Mouse (Mus musculus) c-Kit-positive CD71-negative TER-119-negative erythroid progenitor cells, embryonic 14.5 days (primary cell): ENCODE results near the gene Enox1.

Experiments used
- DNase-seq: peaks from one replicate; pipeline ENCODE4 v3.0.0-alpha.2; 2013; ENCODE audit warnings: low read depth

Enox1 gene

DNA sequence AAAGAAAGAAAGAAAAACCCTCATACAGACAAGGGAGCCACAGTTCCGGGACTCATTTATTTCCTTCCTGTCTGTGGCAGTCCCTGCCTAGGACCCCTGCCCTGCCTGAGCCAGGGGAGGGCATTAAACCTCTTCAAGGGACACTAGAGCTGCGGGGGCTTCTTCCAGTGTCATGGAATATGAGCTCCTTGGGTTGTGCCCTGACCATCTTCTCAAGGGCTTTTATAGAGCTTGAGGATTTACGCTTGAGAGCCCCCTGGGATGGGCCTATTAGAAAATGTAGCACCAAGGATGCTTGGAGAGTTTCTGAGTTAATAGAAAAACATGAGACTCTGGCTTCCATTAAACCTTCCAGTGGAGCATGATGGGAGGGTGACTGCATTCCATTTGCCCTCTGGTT is 39.7 kb downstream of the Enox1 start:
- no peak for DNase-seq

DNA sequence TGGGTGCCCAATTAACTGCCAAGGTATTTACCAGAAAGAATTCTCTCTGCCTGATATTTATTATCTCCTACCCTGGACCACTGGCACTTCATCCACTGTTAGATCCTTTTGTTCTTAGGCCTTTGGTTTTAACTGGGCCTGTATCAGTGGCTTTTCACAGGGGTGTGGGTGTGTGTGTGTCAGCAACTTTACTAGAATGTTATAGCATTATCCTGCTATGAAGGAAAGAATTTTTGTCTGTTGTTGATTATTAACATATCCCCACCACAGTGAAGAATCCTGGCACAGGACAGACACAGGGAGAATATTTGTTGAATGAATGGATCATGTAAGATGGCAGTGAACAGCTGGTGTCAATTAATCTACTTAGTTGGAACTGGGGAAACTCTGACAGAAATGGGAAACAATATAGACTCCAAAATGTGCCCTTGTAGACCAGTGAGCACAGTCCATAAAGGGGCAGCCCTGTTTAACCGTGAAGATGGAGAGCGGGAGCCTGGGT is 40.9 kb downstream of the Enox1 start:
- no peak for DNase-seq

DNA sequence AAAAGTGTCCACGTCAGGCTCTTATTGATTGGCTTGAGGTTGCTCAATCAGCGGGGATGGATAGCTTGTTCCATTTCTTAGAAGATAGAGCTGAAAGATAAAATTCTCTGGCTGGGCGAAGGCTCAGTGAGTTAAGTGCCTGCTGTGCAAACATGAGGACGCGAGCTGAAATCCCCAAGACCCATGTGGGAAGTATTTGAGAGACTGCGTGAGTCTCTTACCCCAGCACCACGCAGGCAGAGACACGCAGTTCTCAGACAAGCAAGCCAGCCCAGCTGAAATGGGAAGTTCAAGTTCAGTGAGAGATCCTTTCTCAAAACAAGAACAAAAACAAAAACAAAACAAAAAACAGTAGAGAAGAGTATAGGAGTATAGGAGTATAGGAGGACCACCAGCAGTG is 54.3 kb downstream of the Enox1 start:
- no peak for DNase-seq

- DNase-seq: no peak
Measured at GRCm38 (mm10) chr14:77213210-77213609, 56.6 kb downstream of the Enox1 start.

GRCm38 (mm10) chr14:77214848-77215247 is 58.3 kb downstream of the Enox1 start:
- DNase-seq: no peak

GRCm38 (mm10) chr14:77225346-77225745 is 68.8 kb downstream of the Enox1 start:
- no peak for DNase-seq

GRCm38 (mm10) chr14:77238811-77239210 is 82.2 kb downstream of the Enox1 start:
- no peak for DNase-seq

DNA sequence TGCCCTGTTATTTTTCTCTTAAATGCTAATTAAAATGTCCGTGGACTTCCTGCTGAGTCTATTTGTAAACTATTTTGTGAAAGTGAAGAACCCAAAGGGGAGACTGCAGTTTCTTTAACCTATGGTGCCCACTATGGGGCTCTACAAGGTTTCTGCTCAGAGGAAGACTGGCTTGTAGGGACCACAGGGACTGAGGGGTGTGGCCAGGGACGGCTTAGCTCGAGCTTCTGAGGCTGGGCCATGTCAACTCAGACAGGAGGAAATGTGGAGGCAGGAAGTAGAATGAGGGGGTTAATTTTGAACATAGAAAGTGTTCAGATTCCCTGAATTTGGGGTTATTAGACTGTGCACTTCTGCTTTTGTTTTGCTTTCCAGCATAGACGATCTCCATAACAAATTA is 82.8 kb downstream of the Enox1 start:
- no peak for DNase-seq

DNA sequence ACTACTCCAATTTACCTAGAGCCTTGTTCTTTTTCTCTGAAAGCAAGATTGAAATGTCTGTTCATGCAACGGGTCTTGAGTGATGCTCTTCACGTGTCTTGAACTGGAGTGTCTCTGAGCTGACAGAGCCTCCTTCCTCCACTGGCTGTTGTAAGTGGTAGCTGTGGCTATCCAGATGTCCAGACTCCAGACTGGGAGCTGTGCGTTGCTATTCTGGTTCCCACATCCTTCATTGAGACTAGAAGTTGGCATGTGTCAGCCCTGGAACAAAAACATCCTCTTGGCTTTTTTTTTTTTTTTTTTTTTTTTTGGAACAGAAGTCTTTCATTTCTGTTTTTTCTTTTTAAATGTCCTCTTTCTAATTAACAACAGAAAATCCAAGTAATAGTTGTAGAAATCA is 90.4 kb downstream of the Enox1 start:
- no peak for DNase-seq

GRCm38 (mm10) chr14:77248426-77248825 is 91.9 kb downstream of the Enox1 start:
- no peak for DNase-seq

- DNase-seq: no peak
Measured at GRCm38 (mm10) chr14:77248946-77249345, 92.4 kb downstream of the Enox1 start.

- DNase-seq: no peak
Measured at GRCm38 (mm10) chr14:77250652-77251238, 94.2 kb downstream of the Enox1 start.

GRCm38 (mm10) chr14:77255201-77255600 is 98.6 kb downstream of the Enox1 start:
- no peak for DNase-seq

DNA sequence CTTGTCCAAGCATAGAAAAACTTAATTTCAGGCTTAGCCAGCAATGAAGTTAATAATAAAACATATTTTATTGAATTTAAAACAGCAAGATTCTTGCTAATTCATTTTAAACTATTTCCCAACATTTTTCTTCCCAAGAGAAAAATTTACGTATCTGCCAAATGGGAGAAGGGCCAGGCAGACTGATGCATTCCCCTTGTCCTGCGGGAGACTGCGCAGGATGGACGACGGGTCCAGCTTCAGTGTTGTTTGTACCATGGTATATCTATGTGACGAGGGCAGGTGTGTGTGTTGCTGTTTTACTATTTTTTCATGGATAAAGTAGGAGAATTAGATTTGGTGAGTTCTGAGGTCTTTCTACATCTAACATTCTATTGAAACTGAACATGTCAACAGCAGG is 99.1 kb downstream of the Enox1 start:
- no peak for DNase-seq

- DNase-seq: no peak
Measured at GRCm38 (mm10) chr14:77256943-77257342, 100.4 kb downstream of the Enox1 start.

DNA sequence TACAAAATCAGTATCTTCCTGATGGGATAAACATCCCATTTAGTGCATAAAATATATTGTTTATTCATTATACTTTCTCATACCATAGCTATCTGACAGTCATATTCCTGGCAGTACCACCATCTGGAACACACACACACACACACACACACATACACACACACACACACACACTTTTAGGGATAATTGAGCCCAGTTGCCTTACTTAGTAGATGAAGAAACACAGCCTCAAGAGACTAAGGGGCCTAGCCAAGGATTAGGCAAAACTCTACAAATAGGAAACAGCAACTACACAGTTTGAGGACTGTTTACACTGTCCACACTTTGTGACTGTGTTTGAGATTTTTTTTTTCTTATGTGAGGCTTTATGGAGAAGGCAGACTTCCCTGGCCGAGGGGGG is 100.9 kb downstream of the Enox1 start:
- DNase-seq: no peak

GRCm38 (mm10) chr14:77258186-77258585 is 101.6 kb downstream of the Enox1 start:
- no peak for DNase-seq

GRCm38 (mm10) chr14:77259686-77260085 is 103.1 kb downstream of the Enox1 start:
- no peak for DNase-seq

GRCm38 (mm10) chr14:77260107-77260506 is 103.5 kb downstream of the Enox1 start:
- DNase-seq: no peak

DNA sequence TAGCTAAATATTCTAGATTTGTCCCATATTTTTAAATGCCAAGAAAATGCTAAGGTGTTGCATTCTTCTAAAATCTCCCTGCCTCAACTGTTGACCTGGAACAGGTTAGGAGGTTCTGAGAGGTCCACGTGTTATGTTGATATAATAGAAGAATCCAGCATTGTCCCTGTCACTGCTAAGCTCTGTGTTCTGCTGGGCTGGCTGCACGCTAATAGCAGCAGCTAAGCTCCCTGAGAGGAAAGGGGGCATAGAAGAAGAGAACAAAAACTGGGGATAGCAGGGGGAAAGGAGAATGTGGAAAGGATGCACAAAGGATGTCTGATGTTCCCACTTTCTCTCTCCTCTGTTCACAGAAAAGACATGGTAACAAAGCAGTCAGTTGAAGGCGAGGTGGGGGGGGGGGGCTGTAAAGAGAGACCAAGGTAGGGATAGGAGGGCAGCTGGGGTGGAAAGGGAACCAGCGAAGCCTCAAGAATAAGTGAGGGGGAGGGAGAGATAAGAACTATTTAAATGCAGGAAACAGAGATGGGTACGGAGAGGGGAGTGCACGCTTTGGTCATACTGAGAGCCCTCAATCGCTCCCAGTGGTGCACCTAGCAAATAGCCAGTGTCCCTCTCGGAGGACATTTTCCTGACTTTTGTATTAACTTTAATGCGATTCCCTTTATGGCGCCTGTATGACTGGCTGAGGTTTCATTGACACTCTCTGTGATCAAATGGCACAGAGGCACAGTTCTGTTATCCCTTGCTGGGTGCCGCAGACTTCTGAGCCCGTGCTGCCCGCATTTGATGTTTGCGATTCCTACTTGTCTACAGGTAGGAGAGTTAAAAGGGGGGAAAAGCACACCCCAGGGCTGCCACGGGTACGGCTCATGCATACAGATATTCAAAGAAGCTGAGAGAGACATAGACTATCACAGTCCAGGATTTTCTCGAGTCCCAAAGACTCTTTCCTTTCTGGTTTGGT is 110.5 kb downstream of the Enox1 start:
- no peak for DNase-seq

DNA sequence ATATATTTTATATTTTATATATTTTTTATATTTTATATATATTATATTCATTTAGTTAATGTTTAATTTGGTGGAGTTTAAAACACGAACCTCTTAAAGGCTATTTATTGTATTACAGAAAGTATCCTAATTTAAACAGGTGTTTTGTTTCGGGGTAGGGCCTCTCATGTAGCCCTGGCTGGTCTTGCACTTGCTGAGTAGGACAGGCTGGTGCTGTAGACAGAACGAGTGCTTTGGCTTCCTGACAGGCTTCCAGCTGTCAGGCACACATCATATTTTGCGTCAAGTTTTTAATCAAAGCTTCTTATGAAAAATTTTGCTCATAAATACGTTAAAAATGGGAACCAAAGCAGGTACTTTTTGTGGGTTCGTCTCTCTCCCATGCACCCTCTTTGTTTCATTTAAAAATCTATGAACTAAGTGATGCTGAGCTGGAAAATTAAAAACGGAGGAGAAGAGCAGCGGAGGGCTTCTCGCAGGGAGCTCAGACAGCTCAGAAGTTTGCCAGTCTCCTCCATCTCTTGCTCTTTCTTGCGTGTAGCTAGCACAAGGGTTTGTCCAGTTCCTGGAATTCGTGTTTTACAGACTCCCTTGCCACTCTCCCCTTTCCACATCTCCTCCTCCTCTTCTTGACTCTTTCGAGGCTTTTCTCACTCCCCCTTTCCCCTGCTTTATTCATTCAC is 115.8 kb downstream of the Enox1 start:
- DNase-seq: no peak

- DNase-seq: no peak
Measured at GRCm38 (mm10) chr14:77272931-77273446, 116.4 kb downstream of the Enox1 start.
